Mouse (Mus musculus): ENCODE results near the gene Cideb. TPM values are rescaled to one million over a fixed set of nuclear protein-coding genes. Genes with fewer than 3 reads are reported as not detected.

Cideb gene
- polyA plus RNA-seq, 1 experiment: 0.60 TPM

DNA sequence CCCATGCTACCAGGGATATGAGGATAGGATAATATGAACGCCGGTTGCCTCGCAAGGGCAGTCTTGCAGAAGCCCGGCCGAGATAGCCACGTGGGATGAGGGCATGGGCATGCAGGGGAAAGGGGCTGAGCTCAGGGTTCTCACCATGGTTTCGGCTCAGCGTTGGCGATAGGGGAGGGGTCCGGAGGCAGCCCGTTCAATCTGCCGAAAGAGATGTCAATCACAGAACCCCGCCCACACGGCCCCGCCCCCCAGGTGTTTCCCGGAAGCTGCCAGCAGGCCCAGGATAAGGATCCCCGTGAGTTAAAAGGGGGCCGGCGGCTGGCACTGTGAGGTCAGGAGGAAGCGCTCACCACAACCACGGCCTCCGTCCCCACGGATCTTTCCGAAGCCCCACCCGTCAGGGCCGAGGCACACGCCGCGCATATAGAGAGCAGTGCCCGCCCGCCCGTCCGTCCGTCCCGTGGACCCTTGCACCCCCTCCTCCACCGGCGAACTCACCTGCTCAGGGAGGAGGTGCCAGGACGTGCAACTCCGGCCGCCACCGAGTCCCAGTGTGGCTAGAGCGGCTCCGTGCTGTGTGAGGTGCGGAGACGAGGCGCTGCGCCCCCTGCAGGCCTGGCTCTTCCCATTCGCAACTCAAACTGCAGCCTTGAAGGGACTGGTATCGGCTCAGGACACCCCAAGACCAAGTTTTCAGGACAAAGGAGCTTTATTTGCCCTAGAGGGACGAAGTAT is 36.4 kb downstream of the Cideb start, which contains the start of gene Rabggta:
Gene Rabggta (minus strand): TSS at position 564 of the 738 bp plus-strand sequence.
- DNase-seq (ENCODE audit: low read depth): peak; percentile 98
- TF ChIP-seq CTCF (IDR thresholded peaks at IDR 0.05; ENCODE audit: borderline replicate concordance, extremely low read depth, insufficient read depth, insufficient read length): peak; percentile 94
- TF ChIP-seq POLR2A (IDR thresholded peaks at IDR 0.05; ENCODE audit: borderline replicate concordance, extremely low read depth, insufficient read depth, insufficient read length, poor library complexity, severe bottlenecking): peak; percentile 44; the same call in 1 of the 2 replicates

DNA sequence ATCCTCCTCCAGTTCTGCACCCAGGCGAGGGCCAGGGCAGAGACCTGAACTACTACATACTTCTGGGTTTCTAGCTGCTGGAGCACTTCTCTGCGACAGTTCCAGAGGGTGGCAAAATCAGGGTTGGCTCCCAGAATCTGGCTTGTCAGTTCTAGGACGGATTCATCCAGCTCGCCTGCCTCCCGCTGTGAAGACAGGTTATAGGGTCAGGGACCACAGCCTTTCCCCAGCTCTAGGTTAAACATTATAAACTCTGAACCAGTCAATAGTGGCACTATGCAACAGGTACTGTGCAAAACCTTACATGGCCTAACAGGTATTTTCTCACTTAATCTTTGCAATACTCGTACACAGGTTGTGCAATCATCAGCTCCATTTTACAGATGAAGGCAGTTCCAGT is 37.2 kb downstream of the Cideb start:
- no peak for DNase-seq (ENCODE audit: low read depth)
- TF ChIP-seq POLR2A (IDR thresholded peaks at IDR 0.05; ENCODE audit: borderline replicate concordance, extremely low read depth, insufficient read depth, insufficient read length, poor library complexity, severe bottlenecking): no peak

DNA sequence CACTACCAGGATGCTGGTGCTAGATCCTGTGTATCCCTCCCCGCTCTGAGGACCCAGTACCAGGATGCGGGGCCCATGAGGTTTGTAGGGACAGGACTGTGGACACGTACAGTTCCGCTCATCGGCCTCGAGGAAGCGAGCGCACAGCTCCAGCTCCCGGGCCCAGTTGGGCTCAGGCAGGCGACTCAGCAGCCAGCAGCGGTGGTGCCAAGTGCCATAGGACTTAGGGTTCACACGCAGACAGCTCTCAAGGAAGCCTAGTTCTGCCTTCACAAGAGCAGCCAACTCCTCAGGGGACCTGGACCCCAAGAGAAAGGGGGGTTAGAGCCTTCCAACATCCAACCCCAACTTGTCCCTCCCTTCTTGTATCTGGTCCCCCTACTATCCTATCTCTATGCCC is 37.6 kb downstream of the Cideb start:
- TF ChIP-seq CTCF (IDR thresholded peaks at IDR 0.05; ENCODE audit: borderline replicate concordance, extremely low read depth, insufficient read depth, insufficient read length): no peak
- TF ChIP-seq POLR2A (IDR thresholded peaks at IDR 0.05; ENCODE audit: borderline replicate concordance, extremely low read depth, insufficient read depth, insufficient read length, poor library complexity, severe bottlenecking): no peak
- no peak for DNase-seq (ENCODE audit: low read depth)

DNA sequence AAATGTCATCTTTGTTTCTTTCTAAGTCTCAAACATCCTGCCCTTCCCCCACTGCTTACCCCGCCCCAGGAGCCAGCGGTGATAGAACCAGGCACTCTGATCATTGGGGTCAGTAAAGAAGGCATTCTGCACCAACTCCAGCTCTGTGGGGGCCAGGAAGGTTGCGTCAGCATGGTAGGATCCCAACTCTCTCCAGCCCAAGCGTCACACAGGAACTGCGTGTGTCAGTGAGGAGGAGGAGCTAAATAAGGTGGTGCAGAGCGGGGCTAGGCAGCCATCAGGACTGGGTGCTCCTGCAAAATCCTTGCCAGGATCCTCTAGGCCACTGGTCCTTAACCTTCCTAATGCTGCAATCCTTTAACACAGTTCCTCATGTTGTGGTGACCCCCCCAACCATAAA is 38.5 kb downstream of the Cideb start:
- DNase-seq (ENCODE audit: low read depth): no peak
- TF ChIP-seq CTCF (IDR thresholded peaks at IDR 0.05; ENCODE audit: borderline replicate concordance, extremely low read depth, insufficient read depth, insufficient read length): no peak

DNA sequence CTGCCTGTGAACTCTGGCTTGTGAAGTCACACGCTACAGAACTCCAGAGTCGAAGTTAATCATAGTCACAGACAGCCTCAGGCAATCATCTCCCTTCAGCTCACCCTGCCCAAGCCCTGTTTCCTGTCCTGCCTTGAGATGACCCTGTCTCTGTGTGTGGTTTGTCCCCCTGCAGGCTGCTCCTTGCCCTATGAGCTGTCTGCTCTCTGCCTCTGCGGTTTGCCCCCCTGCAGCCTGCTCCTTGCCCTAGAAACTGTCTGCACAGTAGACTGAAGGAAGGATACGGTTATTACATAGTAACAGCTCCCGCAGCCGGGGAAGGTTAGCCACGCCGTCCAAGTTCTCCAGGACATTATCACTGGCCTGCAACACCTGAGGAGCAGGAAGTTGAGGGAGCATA is 41.4 kb downstream of the Cideb start:
- no peak for DNase-seq (ENCODE audit: low read depth)
- TF ChIP-seq CTCF (IDR thresholded peaks at IDR 0.05; ENCODE audit: borderline replicate concordance, extremely low read depth, insufficient read depth, insufficient read length) (no peak), POLR2A (IDR thresholded peaks at IDR 0.05; ENCODE audit: borderline replicate concordance, extremely low read depth, insufficient read depth, insufficient read length, poor library complexity, severe bottlenecking) (no peak)

DNA sequence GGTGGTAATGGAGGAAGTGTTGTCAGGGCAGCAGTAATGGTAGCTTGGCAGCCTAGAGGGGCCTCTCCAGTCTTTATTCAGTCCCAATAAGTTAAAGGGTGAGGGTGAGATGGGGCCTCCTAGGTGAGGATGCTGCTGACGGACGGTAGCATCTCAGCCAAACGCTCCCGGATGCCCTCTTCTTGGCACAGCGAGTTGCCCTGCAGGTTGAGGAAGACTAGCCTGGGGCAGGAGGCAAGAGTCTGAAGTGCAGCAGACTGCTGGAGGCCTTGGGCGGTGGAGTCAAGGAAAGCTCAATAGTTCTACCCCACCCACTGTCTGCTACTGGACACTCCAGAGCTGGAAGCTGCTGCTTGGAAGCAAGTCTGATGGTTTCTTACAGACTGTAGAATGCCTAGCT is 42.0 kb downstream of the Cideb start:
- no peak for DNase-seq (ENCODE audit: low read depth)
- no peak for TF ChIP-seq POLR2A (IDR thresholded peaks at IDR 0.05; ENCODE audit: borderline replicate concordance, extremely low read depth, insufficient read depth, insufficient read length, poor library complexity, severe bottlenecking)
- no peak for TF ChIP-seq CTCF (IDR thresholded peaks at IDR 0.05; ENCODE audit: borderline replicate concordance, extremely low read depth, insufficient read depth, insufficient read length)

DNA sequence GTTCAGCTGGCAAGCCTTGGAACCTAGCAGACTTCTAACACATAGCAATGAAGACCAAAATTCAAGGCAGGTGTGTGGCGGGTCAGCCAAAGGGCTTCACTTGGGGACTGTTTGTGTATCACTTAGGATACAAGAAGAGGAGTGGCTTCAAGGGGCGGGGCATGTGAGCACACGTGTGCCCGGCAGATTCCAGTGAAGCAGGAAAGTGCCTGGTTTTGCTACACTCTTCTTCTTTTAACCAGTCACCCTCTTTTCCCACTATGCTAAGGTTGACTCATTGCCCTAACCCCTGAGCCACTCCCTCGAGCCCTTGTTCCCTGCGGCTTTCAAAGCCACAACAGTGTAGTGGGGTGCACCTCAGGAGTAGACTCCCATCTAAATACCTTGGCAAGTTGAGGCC is 43.4 kb downstream of the Cideb start:
- no peak for DNase-seq (ENCODE audit: low read depth)
- no peak for TF ChIP-seq POLR2A (IDR thresholded peaks at IDR 0.05; ENCODE audit: borderline replicate concordance, extremely low read depth, insufficient read depth, insufficient read length, poor library complexity, severe bottlenecking)
- TF ChIP-seq CTCF (IDR thresholded peaks at IDR 0.05; ENCODE audit: borderline replicate concordance, extremely low read depth, insufficient read depth, insufficient read length): no peak

DNA sequence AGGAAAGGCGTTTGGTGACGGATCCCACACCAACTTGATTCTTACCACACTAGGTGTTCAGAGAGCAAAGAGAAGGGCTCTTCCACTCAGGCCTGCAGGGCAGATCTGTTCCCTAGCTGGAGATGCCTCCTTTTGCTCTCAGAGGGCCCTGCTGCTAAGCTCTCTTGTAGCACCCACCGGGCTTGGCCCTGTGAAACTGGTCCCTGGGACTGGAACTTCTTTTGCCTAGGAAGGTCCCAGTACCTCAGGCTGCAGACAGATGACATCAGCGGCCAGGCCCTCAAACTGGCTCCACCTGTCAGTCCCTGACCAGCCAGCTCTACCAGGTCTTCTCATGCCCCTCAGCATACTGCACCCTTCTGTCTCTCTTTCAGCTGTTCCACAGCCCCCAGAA is 44.5 kb downstream of the Cideb start, which contains the start of gene Tgm1:
Gene Tgm1 (minus strand): TSS at position 198 of the 394 bp plus-strand sequence.
- TF ChIP-seq CTCF (IDR thresholded peaks at IDR 0.05; ENCODE audit: borderline replicate concordance, extremely low read depth, insufficient read depth, insufficient read length) (no peak), POLR2A (IDR thresholded peaks at IDR 0.05; ENCODE audit: borderline replicate concordance, extremely low read depth, insufficient read depth, insufficient read length, poor library complexity, severe bottlenecking) (no peak)
- no peak for DNase-seq (ENCODE audit: low read depth)

DNA sequence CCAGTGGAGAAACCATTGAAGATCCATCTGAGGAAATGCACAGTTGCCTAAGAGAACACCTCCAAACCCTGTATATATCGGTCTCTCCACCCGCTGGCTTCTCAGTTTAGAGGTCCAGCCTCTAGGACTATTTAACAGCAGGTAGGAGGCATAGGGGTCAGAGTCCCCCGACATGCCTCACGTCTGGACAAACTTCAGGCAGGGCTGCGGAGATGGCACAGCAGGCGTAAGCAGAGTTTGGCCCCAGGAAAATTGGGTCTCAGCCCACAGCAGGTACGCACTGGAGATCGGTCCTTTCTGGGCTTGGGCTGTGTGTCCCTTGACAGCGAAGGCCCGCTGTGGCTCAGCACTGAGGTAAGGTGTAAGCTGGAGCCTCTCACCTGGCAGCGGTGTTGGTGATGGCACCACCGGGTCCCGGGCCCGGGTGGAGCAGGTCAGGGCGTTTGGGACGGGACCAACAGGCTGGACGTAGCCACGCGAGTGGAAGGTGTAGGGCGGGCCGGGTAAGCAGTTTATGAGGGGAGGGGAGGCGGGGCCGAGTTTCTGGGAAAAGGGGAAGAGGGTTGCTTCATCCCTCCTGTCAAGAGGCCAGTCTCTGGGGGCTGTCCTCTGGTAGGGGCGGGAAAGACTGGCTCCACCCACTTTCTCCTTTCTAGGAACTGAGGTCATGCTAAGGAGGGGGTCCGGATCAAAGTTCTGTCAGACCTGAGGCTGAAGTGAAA is 45.1 kb downstream of the Cideb start:
- TF ChIP-seq CTCF (IDR thresholded peaks at IDR 0.05; ENCODE audit: borderline replicate concordance, extremely low read depth, insufficient read depth, insufficient read length) (no peak), POLR2A (IDR thresholded peaks at IDR 0.05; ENCODE audit: borderline replicate concordance, extremely low read depth, insufficient read depth, insufficient read length, poor library complexity, severe bottlenecking) (no peak)
- no peak for DNase-seq (ENCODE audit: low read depth)

DNA sequence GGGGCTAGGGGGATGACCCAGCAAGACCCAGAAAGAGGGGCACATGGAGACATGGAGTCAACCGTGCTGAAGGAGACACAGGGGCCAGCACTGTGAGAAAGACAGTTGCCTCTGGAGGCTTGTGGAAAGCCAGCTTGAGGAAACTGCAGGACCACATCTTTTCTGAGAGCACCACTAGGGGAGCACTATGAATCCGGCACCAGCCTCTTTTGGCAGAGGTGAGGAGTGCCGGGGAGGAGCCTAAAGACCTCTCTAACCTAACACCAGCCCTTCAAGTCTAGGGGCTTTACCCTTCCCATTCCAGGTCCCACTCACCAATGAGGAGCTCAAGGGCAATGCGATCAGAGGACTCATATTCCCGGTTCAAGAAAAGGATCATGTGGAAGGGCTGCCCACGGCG is 46.5 kb downstream of the Cideb start:
- DNase-seq (ENCODE audit: low read depth): no peak
- TF ChIP-seq CTCF (IDR thresholded peaks at IDR 0.05; ENCODE audit: borderline replicate concordance, extremely low read depth, insufficient read depth, insufficient read length) (no peak), POLR2A (IDR thresholded peaks at IDR 0.05; ENCODE audit: borderline replicate concordance, extremely low read depth, insufficient read depth, insufficient read length, poor library complexity, severe bottlenecking) (no peak)

DNA sequence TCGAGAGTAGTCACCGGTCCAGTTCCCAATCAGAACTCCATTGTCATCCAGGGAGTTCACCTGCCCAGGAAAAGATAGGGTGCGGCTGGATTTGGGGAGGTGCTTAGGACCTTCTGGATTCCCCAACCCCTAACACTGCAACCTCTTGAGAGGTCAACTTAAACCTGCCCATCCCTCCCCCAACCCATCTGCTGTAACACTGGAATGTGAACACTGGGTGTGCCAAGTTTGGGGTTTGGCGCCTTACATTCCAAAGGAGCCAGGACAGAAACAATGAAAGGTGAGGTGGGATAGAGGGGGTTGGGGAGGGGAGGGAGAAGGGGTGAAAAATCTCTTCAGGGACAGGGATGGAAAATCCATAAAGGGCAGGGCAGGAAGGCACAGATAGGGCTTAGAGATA is 48.7 kb downstream of the Cideb start:
- no peak for DNase-seq (ENCODE audit: low read depth)
- no peak for TF ChIP-seq POLR2A (IDR thresholded peaks at IDR 0.05; ENCODE audit: borderline replicate concordance, extremely low read depth, insufficient read depth, insufficient read length, poor library complexity, severe bottlenecking)
- no peak for TF ChIP-seq CTCF (IDR thresholded peaks at IDR 0.05; ENCODE audit: borderline replicate concordance, extremely low read depth, insufficient read depth, insufficient read length)

DNA sequence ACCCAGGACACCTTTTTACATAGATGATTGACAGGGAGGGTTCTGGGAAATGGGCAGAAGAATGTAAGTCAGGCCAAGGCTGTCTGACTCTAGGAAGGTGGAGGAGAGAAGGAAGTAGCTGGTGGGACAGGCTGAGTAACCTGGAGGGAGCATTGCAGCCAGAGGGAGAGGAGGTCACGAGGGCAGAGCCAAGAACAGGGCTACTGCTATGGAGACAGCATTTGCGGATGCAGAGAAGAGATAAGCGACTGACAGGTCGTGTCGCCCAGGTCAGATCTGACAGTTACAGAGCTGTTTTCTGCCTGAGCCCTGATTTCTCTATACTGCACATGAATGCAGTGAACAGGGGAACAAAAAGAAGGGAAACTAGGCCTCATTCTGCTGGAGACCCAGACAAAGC is 50.9 kb downstream of the Cideb start:
- TF ChIP-seq POLR2A (IDR thresholded peaks at IDR 0.05; ENCODE audit: borderline replicate concordance, extremely low read depth, insufficient read depth, insufficient read length, poor library complexity, severe bottlenecking) (no peak), CTCF (IDR thresholded peaks at IDR 0.05; ENCODE audit: borderline replicate concordance, extremely low read depth, insufficient read depth, insufficient read length) (no peak)
- no peak for DNase-seq (ENCODE audit: low read depth)
